Mouse (Mus musculus) midbrain, embryonic 11.5 days (tissue): ENCODE results near the gene Gabbr2. TPM values are rescaled to one million over a fixed set of nuclear protein-coding genes. Genes with fewer than 3 reads are reported as not detected.

Experiments used
- ATAC-seq: fragments of 200-750 bp; cut with Nextera tagmentation; 2 replicates; pipeline ENCODE4 v1.8.0; 2017; ENCODE audit warnings: moderate TSS enrichment, moderate library complexity; ENCODE audit not compliant: low FRiP score
- DNase-seq: peaks from one replicate; pipeline ENCODE4 v3.0.0; 2015; ENCODE audit warnings: low spot score; ENCODE audit errors: missing footprints
- H3K27ac ChIP-seq: fragments of 300-500 bp; sonication (generic); 2 replicates; pipeline ENCODE4 v1.5.1; 2014; ENCODE audit warnings: low read depth, low read length
- H3K27me3 ChIP-seq: fragments of 300-500 bp; sonication (generic); 2 replicates; pipeline ENCODE4 v1.6.1; 2014; ENCODE audit warnings: mild to moderate bottlenecking, low read length, moderate library complexity, mixed read lengths; ENCODE audit not compliant: control insufficient read depth, insufficient read depth
- H3K36me3 ChIP-seq: fragments of 300-500 bp; sonication (generic); 2 replicates; pipeline ENCODE4 v1.6.1; 2014; ENCODE audit warnings: mild to moderate bottlenecking, low read length, moderate library complexity, mixed read lengths; ENCODE audit not compliant: control insufficient read depth, insufficient read depth
- H3K4me1 ChIP-seq: fragments of 300-500 bp; sonication (generic); 2 replicates; pipeline ENCODE4 v1.6.1; 2014; ENCODE audit warnings: low read length; ENCODE audit not compliant: control insufficient read depth, insufficient read depth
- H3K4me2 ChIP-seq: fragments of 300-500 bp; sonication (generic); 2 replicates; pipeline ENCODE4 v1.6.1; 2014; ENCODE audit warnings: mild to moderate bottlenecking, moderate library complexity
- H3K4me3 ChIP-seq: fragments of 300-500 bp; sonication (generic); 2 replicates; pipeline ENCODE4 v1.5.1; 2014; ENCODE audit warnings: low read depth, low read length
- H3K9ac ChIP-seq: fragments of 300-500 bp; sonication (generic); 2 replicates; pipeline ENCODE4 v1.6.1; 2014; ENCODE audit warnings: low read length
- H3K9me3 ChIP-seq: fragments of 300-500 bp; sonication (generic); 2 replicates; pipeline ENCODE4 v1.6.1; 2016; ENCODE audit warnings: low read length; ENCODE audit not compliant: control insufficient read depth
- whole genome bisulfite sequencing: fragments of 180-500 bp; shearing (Covaris S2); extraction: QIAGEN DNeasy Blood & Tissue Kit; methylation state at CpG from one replicate; pipeline ENCODE4 v1.1.7; 2014; 5-methylcytosine and 5-hydroxymethylcytosine counted together
- polyA plus RNA-seq: library from polyadenylated mRNA; unstranded; fragments of >200 nt; fragmentation: Nextera tagmentation; extraction: Ambion mirVana; gene quantifications from 2 replicates; pipeline ENCODE4 v1.2.1, GENCODE M21; 2014

The Gabbr2 gene
- polyA plus RNA-seq, 1 experiment from 2014 or later, result 0.38 TPM

DNA sequence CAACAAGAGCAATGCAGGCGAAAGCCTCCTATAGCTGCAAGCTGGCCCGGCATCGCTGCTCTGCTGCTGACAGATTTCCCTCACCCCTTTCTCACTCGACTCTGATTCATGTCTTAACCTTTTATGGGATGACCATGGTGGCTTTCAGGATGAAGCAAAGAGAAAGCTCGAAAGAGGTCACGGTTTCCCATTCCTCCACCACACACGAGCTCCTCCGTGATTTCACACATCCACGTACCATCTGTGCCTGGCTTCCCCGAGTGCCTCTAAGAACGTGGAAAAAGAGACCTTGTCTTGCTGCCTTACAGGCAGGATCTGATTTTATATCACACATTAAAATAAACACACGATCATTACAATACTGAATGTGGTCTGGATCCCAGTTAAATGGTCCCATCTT is 220.6 kb downstream of the Gabbr2 start:
- Histone ChIP-seq H3K27ac (no peak overlapping the region), H3K4me2 (no peak overlapping the region), H3K4me1 (no peaks in the 10 kb centered on the region), H3K9me3 (no peaks in the 10 kb centered on the region), H3K27me3 (no peaks in the 10 kb centered on the region), H3K36me3 (no peaks in the 10 kb centered on the region), H3K9ac (no peak overlapping the region), H3K4me3 (no peak overlapping the region)
- DNase-seq (peak; percentile 31), ATAC-seq (no peak)
- WGBS, result 91% methylated on average over 12 of the region's 12 CpGs

DNA sequence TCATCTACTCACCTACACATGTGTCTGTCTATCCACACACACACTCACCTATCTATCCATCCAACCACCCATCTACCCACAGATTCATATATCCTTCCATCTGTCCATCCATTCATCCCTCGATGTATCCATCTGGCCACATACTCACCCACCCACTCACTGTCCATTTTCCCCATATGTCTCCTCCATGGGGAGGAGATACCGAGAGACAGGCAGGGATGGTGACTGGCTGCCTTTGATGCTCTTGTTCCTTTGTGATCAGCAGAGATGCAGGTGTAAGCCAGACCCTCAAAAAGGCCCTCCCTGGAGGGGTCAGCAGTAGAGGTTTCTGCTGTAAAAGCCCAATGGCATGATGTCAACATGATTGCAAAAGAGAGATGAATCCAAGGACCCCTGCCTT is 221.0 kb downstream of the Gabbr2 start:
- 87% methylated on average over 2 of the region's 2 CpGs for whole genome bisulfite sequencing
- no peak overlapping the region for H3K4me2 ChIP-seq
- no peaks in the 10 kb centered on the region for H3K9me3 ChIP-seq
- H3K4me3 ChIP-seq, result no peak overlapping the region
- H3K27ac ChIP-seq, result no peak overlapping the region
- H3K27me3 ChIP-seq, result no peaks in the 10 kb centered on the region
- H3K36me3 ChIP-seq, result no peaks in the 10 kb centered on the region
- no peaks in the 10 kb centered on the region for H3K4me1 ChIP-seq
- DNase-seq (no peak), ATAC-seq (no peak)
- no peak overlapping the region for H3K9ac ChIP-seq

DNA sequence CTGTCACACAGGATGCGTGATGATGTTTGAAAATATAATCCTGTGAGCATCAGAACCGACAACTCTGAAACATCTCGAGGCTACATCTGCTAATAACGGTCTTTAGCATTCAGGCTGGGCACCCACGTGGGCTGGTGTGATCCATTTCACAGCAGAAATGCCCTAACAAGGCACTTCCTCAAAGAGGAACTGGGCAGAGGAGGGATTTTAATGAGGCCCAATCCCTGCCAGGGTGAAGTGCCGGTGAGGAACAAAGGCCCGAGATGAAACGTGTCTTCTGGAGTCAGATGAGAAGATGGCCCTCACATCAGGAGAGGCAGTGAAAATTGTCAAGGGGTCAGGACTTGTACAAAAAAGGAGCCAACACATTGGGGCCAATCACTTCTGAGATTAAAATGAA is 221.6 kb downstream of the Gabbr2 start:
- DNase-seq, result no peak
- no peaks in the 10 kb centered on the region for H3K36me3 ChIP-seq
- no peak for ATAC-seq
- no peak overlapping the region for H3K4me2 ChIP-seq
- H3K9ac ChIP-seq, result no peak overlapping the region
- H3K27me3 ChIP-seq, result no peaks in the 10 kb centered on the region
- no peak overlapping the region for H3K4me3 ChIP-seq
- H3K27ac ChIP-seq, result no peak overlapping the region
- WGBS, result 88% methylated on average over 8 of the region's 8 CpGs
- H3K4me1 ChIP-seq, result no peaks in the 10 kb centered on the region
- H3K9me3 ChIP-seq, result no peaks in the 10 kb centered on the region

DNA sequence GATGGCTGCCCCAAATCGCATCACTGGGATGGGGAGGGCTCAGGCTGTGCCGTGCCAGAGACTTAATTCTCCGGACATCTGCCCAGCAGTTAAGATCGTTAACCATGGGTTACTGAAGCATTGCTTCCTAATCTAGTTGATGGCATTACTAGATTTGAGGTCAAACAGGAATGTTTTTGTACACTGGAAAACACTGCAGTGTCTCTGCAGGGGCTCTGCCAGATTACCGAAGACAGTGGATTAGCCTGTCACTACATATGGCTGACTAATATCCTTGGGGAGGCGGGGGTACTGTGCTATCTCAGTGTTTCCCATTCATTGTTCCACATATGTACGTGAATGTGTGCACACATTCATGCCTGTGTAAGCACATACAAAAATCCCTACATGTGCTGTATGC is 225.3 kb downstream of the Gabbr2 start:
- H3K27me3 ChIP-seq, result no peaks in the 10 kb centered on the region
- ATAC-seq, result no peak
- no peak overlapping the region for H3K4me3 ChIP-seq
- no peak overlapping the region for H3K9ac ChIP-seq
- 69% methylated on average over 7 of the region's 7 CpGs for WGBS
- H3K4me1 ChIP-seq, result no peaks in the 10 kb centered on the region
- H3K9me3 ChIP-seq, result no peaks in the 10 kb centered on the region
- peak; percentile 65 for DNase-seq
- no peak overlapping the region for H3K4me2 ChIP-seq
- H3K36me3 ChIP-seq, result no peaks in the 10 kb centered on the region
- H3K27ac ChIP-seq, result no peak overlapping the region

- H3K27me3 ChIP-seq, result no peaks in the 10 kb centered on the region
- no peak overlapping the region for H3K4me2 ChIP-seq
- no peak overlapping the region for H3K4me3 ChIP-seq
- H3K9me3 ChIP-seq, result no peaks in the 10 kb centered on the region
- H3K9ac ChIP-seq, result no peak overlapping the region
- ATAC-seq, result no peak
- no peaks in the 10 kb centered on the region for H3K36me3 ChIP-seq
- WGBS, result 83% methylated on average over 1 of the region's 1 CpGs
- no peak overlapping the region for H3K27ac ChIP-seq
- DNase-seq, result no peak
- H3K4me1 ChIP-seq, result no peaks in the 10 kb centered on the region; the same call in 1 of the 2 replicates
Observed at GRCm38 (mm10) chr4:46759838-46760237, 231.8 kb downstream of the Gabbr2 start.

- H3K9me3 ChIP-seq, result no peaks in the 10 kb centered on the region
- DNase-seq (no peak), ATAC-seq (no peak)
- no peaks in the 10 kb centered on the region for H3K36me3 ChIP-seq
- no peak overlapping the region for H3K4me2 ChIP-seq
- 79% methylated on average over 7 of the region's 7 CpGs for WGBS
- no peak overlapping the region for H3K4me3 ChIP-seq
- no peaks in the 10 kb centered on the region; the same call in 1 of the 2 replicates for H3K4me1 ChIP-seq
- H3K27me3 ChIP-seq, result no peaks in the 10 kb centered on the region
- no peak overlapping the region for H3K9ac ChIP-seq
- H3K27ac ChIP-seq, result no peak overlapping the region
Observed at GRCm38 (mm10) chr4:46758340-46759041, 233.2 kb downstream of the Gabbr2 start.

DNA sequence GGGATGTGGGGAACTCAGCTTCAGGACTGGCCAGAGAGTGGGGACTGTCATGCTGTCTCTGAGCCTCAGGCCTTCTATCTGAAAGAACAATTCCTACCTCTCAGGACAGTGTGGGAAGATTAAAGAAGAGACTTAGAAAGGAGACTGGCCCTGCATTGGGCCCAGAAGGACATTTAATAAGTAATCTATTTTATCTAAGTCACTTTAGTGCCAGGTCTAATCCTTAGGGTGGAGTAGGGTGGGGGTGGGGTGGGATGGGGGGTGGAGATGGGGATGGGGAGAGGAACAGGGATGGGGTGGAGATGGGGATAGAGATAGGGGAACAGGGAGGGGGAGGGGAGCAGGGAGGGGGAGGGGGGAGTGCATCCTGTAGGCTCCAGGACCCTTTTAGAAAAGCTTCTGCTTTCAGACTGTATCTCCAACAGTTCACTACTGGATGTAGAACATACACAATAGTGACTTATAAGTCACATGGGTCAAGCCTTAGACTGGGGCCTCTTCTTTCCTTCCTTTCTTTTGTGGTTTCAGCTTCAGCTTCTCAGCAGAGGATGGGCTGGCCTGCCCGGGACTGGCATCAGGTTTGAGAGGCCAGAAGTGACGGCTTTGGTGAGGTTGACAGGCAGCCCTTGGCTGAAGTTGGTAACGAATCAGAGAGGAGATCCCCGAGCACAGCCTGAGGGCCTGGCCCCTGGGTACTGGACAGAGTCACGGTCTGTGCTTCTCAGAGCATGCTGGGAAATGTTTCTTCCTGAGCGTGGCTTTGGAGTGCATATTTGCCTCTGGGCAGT is 237.1 kb downstream of the Gabbr2 start:
- no peaks in the 10 kb centered on the region for H3K27me3 ChIP-seq
- ATAC-seq, result no peak
- no peaks in the 10 kb centered on the region for H3K36me3 ChIP-seq
- H3K4me3 ChIP-seq, result no peak overlapping the region
- DNase-seq, result no peak
- H3K27ac ChIP-seq, result no peak overlapping the region
- H3K4me2 ChIP-seq, result no peak overlapping the region
- no peaks in the 10 kb centered on the region for H3K9me3 ChIP-seq
- 29% methylated on average over 6 of the region's 6 CpGs for WGBS
- no peaks in the 10 kb centered on the region; the same call in 1 of the 2 replicates for H3K4me1 ChIP-seq
- no peak overlapping the region for H3K9ac ChIP-seq

DNA sequence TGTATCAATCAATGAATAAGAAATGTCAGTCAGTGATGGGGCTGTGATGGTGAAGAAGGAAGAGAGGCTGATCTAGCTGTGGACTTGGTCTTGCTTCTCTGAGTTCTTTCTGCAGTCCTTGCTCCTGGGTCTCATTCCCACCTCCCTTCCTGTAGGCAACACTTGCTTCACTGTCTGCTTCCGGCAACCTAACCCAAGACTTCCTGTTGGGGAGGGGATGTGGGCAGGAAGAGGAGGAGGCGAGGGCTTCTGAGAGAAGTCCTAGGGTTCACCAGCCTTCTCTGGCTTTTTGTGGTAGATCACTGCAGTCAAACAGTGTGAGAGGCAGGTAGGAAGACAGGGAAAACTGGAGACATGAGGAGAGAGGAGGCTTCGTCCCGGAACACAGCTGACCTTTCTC is 239.4 kb downstream of the Gabbr2 start:
- Histone ChIP-seq H3K4me3 (no peak overlapping the region), H3K9me3 (no peaks in the 10 kb centered on the region), H3K36me3 (no peaks in the 10 kb centered on the region), H3K4me2 (no peak overlapping the region), H3K4me1 (no peaks in the 10 kb centered on the region; the same call in none of the 2 replicates), H3K27ac (no peak overlapping the region), H3K9ac (no peak overlapping the region), H3K27me3 (no peaks in the 10 kb centered on the region)
- ATAC-seq (no peak), DNase-seq (no peak)
- WGBS, result 87% methylated on average over 4 of the region's 4 CpGs

- H3K27me3 ChIP-seq, result no peaks in the 10 kb centered on the region
- no peak overlapping the region for H3K27ac ChIP-seq
- DNase-seq (no peak), ATAC-seq (no peak)
- no peaks in the 10 kb centered on the region for H3K9me3 ChIP-seq
- H3K4me1 ChIP-seq, result no peaks in the 10 kb centered on the region; the same call in 1 of the 2 replicates
- no peak overlapping the region for H3K4me2 ChIP-seq
- no peak overlapping the region for H3K9ac ChIP-seq
- 88% methylated on average over 8 of the region's 8 CpGs for WGBS
- no peaks in the 10 kb centered on the region for H3K36me3 ChIP-seq
- H3K4me3 ChIP-seq, result no peak overlapping the region
Observed at GRCm38 (mm10) chr4:46749015-46749414, 242.7 kb downstream of the Gabbr2 start.
